Mouse (Mus musculus): Measurements from ENCODE around the gene Lta. TPM values are rescaled to one million over a fixed set of nuclear protein-coding genes. Genes with fewer than 3 reads are reported as not detected.

The Lta gene
- total RNA-seq, 2 experiments from 2014 or later = 0.51 to 1.1 TPM

GRCm38 (mm10) chr17:35193881-35194843 lies 11.0 kb downstream of the Lta start, which contains the start of gene Ltb:
Ltb (plus strand) TSS chr17:35194439.
- intact Hi-C loops (cut with DNase I) = no loop called here
- DNase-seq (ENCODE audit: extremely low spot score in 1 of 2, low spot score in 2 of 2) = no peak

- no peak for DNase-seq (ENCODE audit: extremely low spot score in 1 of 2, low spot score in 2 of 2)
- intact Hi-C loops (cut with DNase I) = no loop called here
Observed at GRCm38 (mm10) chr17:35192924-35193323, 12.2 kb downstream of the Lta start.

- intact Hi-C loops (cut with DNase I) = no loop called here
- no peak for DNase-seq (ENCODE audit: extremely low spot score in 1 of 2, low spot score in 2 of 2)
Observed at GRCm38 (mm10) chr17:35191723-35192122, 13.4 kb downstream of the Lta start.

- DNase-seq (ENCODE audit: extremely low spot score in 1 of 2, low spot score in 2 of 2) = no peak
- intact Hi-C loops (cut with DNase I) = no loop called here
Observed at GRCm38 (mm10) chr17:35190096-35190495, 15.1 kb downstream of the Lta start.

- intact Hi-C loops (cut with DNase I) = no loop called here
- DNase-seq (ENCODE audit: extremely low spot score in 1 of 2, low spot score in 2 of 2) = no peak
Observed at GRCm38 (mm10) chr17:35189186-35189585, 16.0 kb downstream of the Lta start.

GRCm38 (mm10) chr17:35187959-35188610 lies 17.1 kb downstream of the Lta start, which contains the start of gene Lst1:
Lst1 (minus strand) TSS chr17:35188439.
- intact Hi-C loops (cut with DNase I) = no loop called here
- DNase-seq (ENCODE audit: extremely low spot score in 1 of 2, low spot score in 2 of 2) = no peak

- DNase-seq (ENCODE audit: extremely low spot score in 1 of 2, low spot score in 2 of 2) = no peak
- intact Hi-C loops (cut with DNase I) = no loop called here
Observed at GRCm38 (mm10) chr17:35187345-35187744, 17.8 kb downstream of the Lta start.

GRCm38 (mm10) chr17:35186681-35187080 lies 18.5 kb downstream of the Lta start:
- no peak for DNase-seq (ENCODE audit: extremely low spot score in 1 of 2, low spot score in 2 of 2)
- intact Hi-C loops (cut with DNase I) = no loop called here

- peak in 1 of 2 experiments; percentile 75 for DNase-seq (ENCODE audit: extremely low spot score in 1 of 2, low spot score in 2 of 2)
- intact Hi-C loops (cut with DNase I) = no loop called here
Observed at GRCm38 (mm10) chr17:35185639-35186611, 19.2 kb downstream of the Lta start.

GRCm38 (mm10) chr17:35180093-35180492 lies 25.1 kb downstream of the Lta start:
- intact Hi-C loops (cut with DNase I) = no loop called here
- DNase-seq (ENCODE audit: extremely low spot score in 1 of 2, low spot score in 2 of 2) = no peak

GRCm38 (mm10) chr17:35178528-35178927 lies 26.6 kb downstream of the Lta start:
- intact Hi-C loops (cut with DNase I) = no loop called here
- peak in 1 of 2 experiments; percentile 74 for DNase-seq (ENCODE audit: extremely low spot score in 1 of 2, low spot score in 2 of 2)

GRCm38 (mm10) chr17:35175968-35176367 lies 29.2 kb downstream of the Lta start, which contains the start of gene Aif1:
Aif1 (minus strand) TSS chr17:35176068.
- no peak for DNase-seq (ENCODE audit: extremely low spot score in 1 of 2, low spot score in 2 of 2)
- intact Hi-C loops (cut with DNase I) = no loop called here

GRCm38 (mm10) chr17:35175382-35175781 lies 29.8 kb downstream of the Lta start:
- no peak for DNase-seq (ENCODE audit: extremely low spot score in 1 of 2, low spot score in 2 of 2)
- intact Hi-C loops (cut with DNase I) = no loop called here

GRCm38 (mm10) chr17:35174201-35174977 lies 30.8 kb downstream of the Lta start:
- intact Hi-C loops (cut with DNase I) = no loop called here
- DNase-seq (ENCODE audit: extremely low spot score in 1 of 2, low spot score in 2 of 2) = no peak

GRCm38 (mm10) chr17:35173329-35173728 lies 31.8 kb downstream of the Lta start:
- intact Hi-C loops (cut with DNase I) = no loop called here
- no peak for DNase-seq (ENCODE audit: extremely low spot score in 1 of 2, low spot score in 2 of 2)

- DNase-seq (ENCODE audit: extremely low spot score in 1 of 2, low spot score in 2 of 2) = no peak
- intact Hi-C loops (cut with DNase I) = no loop called here
Observed at GRCm38 (mm10) chr17:35172445-35173234, 32.5 kb downstream of the Lta start.

- intact Hi-C loops (cut with DNase I) = loop anchor here (1.0 kb wide), 1 partner anchor 64 kb away; no protein-coding TSS in a partner anchor
- DNase-seq (ENCODE audit: extremely low spot score in 1 of 2, low spot score in 2 of 2) = no peak
Observed at GRCm38 (mm10) chr17:35168541-35169207, 36.5 kb downstream of the Lta start.
